Mouse (Mus musculus) kidney, postnatal 0 days (tissue): ENCODE measurements around the gene Gnb5. TPM values are rescaled to one million over a fixed set of nuclear protein-coding genes. Genes with fewer than 3 reads are reported as not detected.

ENCODE experiments used
- ATAC-seq: fragments of 200-750 bp; cut with Nextera tagmentation; replicated peaks from 2 replicates; pipeline ENCODE4 v1.8.0; 2017; ENCODE audit warnings: low read depth, moderate number of reproducible peaks, moderate TSS enrichment, moderate library complexity; ENCODE audit not compliant: low FRiP score
- DNase-seq: peaks from one replicate; pipeline ENCODE4 v3.0.0-alpha.2; 2016; ENCODE audit warnings: low spot score
- H3K27ac ChIP-seq: fragments of 300-500 bp; sonication (generic); 2 replicates; pipeline ENCODE4 v1.5.1; 2014; ENCODE audit warnings: mild to moderate bottlenecking
- H3K27me3 ChIP-seq: fragments of 300-500 bp; sonication (generic); 2 replicates; pipeline ENCODE4 v1.6.1; 2014; ENCODE audit warnings: low read length, mixed read lengths; ENCODE audit not compliant: insufficient read depth
- H3K36me3 ChIP-seq: fragments of 300-500 bp; sonication (generic); 2 replicates; pipeline ENCODE4 v1.6.1; 2014; ENCODE audit warnings: low read length, mixed read lengths; ENCODE audit not compliant: insufficient read depth
- H3K4me1 ChIP-seq: fragments of 300-500 bp; sonication (generic); replicated peaks from 2 replicates; pipeline ENCODE4 v1.6.1; 2014; ENCODE audit warnings: antibody characterized with exemption, low read length, mixed read lengths; ENCODE audit not compliant: insufficient read depth
- H3K4me2 ChIP-seq: fragments of 300-500 bp; sonication (generic); 2 replicates; pipeline ENCODE4 v1.6.1; 2014; ENCODE audit warnings: mild to moderate bottlenecking, low read length, moderate library complexity, mixed read lengths
- H3K4me3 ChIP-seq: fragments of 300-500 bp; sonication (generic); replicated peaks from 2 replicates; pipeline ENCODE4 v1.5.1; 2014; ENCODE audit warnings: low read depth, low read length
- H3K9ac ChIP-seq: fragments of 300-500 bp; sonication (generic); 2 replicates; pipeline ENCODE4 v1.6.1; 2014; ENCODE audit warnings: low read depth, low read length
- H3K9me3 ChIP-seq: fragments of 300-500 bp; sonication (generic); replicated peaks from 2 replicates; pipeline ENCODE4 v1.6.1; 2016; ENCODE audit warnings: low read length, inconsistent platforms, mixed read lengths
- CTCF ChIP-seq: IDR thresholded peaks from 2 replicates; pipeline ENCODE4 v1.5.1; 2016; ENCODE audit warnings: antibody characterized with exemption, low read depth, mild to moderate bottlenecking, moderate library complexity
- WGBS: fragments of 180-500 bp; shearing (Covaris S2); extraction: QIAGEN DNeasy Blood & Tissue Kit; methylation state at CpG from one replicate; pipeline ENCODE4 v1.1.7; 2014; 5-methylcytosine and 5-hydroxymethylcytosine counted together
- polyA plus RNA-seq: library from polyadenylated mRNA; unstranded; fragments of >200 nt; fragmentation: Nextera tagmentation; extraction: Ambion mirVana; gene quantifications from 2 replicates; pipeline ENCODE4 v1.2.1, GENCODE M21; 2015

Gene Gnb5
- polyA plus RNA-seq, 1 experiment from 2014 or later: 35.0 TPM

GRCm38 (mm10) chr9:75342433-75342832, 36.3 kb downstream of the Gnb5 start:
- no peak overlapping the region for H3K4me3 ChIP-seq
- H3K27ac ChIP-seq: no peak overlapping the region
- ATAC-seq: no peak
- peaks cover 19% of the 10 kb centered on the region; the same call in 1 of the 2 replicates for H3K36me3 ChIP-seq
- WGBS: 82% methylated on average over 4 of the region's 4 CpGs
- no peak for DNase-seq
- H3K9me3 ChIP-seq: no peaks in the 10 kb centered on the region
- H3K27me3 ChIP-seq: no peaks in the 10 kb centered on the region
- H3K4me2 ChIP-seq: no peak overlapping the region
- no peak overlapping the region for H3K9ac ChIP-seq
- no peak for TF ChIP-seq CTCF
- no peaks in the 10 kb centered on the region for H3K4me1 ChIP-seq

- no peak within 1 kb of the TSS for H3K4me2 ChIP-seq
- WGBS: 92% methylated on average over 5 of the region's 5 CpGs
- no peak within 1 kb of the TSS for H3K4me3 ChIP-seq
- H3K4me1 ChIP-seq: no peaks in the 10 kb centered on the region
- ATAC-seq (no peak), DNase-seq (no peak)
- no peak within 1 kb of the TSS for H3K27ac ChIP-seq
- H3K9ac ChIP-seq: no peak within 1 kb of the TSS
- no peaks in the 10 kb centered on the region for H3K27me3 ChIP-seq
- no peak for TF ChIP-seq CTCF
- H3K9me3 ChIP-seq: no peaks in the 10 kb centered on the region
- H3K36me3 ChIP-seq: 0 out of 2 replicates have a peak, but pooled peaks cover 6% of the 10 kb centered on the region
Measured at GRCm38 (mm10) chr9:75347458-75347857, 41.4 kb downstream of the Gnb5 start, which contains the start of gene Bcl2l10. Gene Bcl2l10 (plus strand): TSS chr9:75347758.

GRCm38 (mm10) chr9:75348066-75348465, 42.0 kb downstream of the Gnb5 start:
- no peak for DNase-seq
- Histone ChIP-seq H3K27ac (no peak overlapping the region), H3K9ac (no peak overlapping the region), H3K4me2 (no peak overlapping the region), H3K9me3 (no peaks in the 10 kb centered on the region), H3K4me1 (no peaks in the 10 kb centered on the region), H3K36me3 (0 out of 2 replicates have a peak, but pooled peaks cover 6% of the 10 kb centered on the region), H3K27me3 (no peaks in the 10 kb centered on the region), H3K4me3 (no peak overlapping the region)
- 94% methylated on average over 17 of the region's 17 CpGs for WGBS
- TF ChIP-seq CTCF: no peak
- no peak for ATAC-seq

GRCm38 (mm10) chr9:75348641-75349040, 42.6 kb downstream of the Gnb5 start:
- TF ChIP-seq CTCF: no peak
- H3K36me3 ChIP-seq: 0 out of 2 replicates have a peak, but pooled peaks cover 4% of the 10 kb centered on the region
- no peak overlapping the region for H3K9ac ChIP-seq
- H3K9me3 ChIP-seq: no peaks in the 10 kb centered on the region
- H3K4me2 ChIP-seq: no peak overlapping the region
- 83% methylated on average over 3 of the region's 3 CpGs for WGBS
- DNase-seq (no peak), ATAC-seq (no peak)
- H3K27me3 ChIP-seq: no peaks in the 10 kb centered on the region
- H3K27ac ChIP-seq: no peak overlapping the region
- no peak overlapping the region for H3K4me3 ChIP-seq
- no peaks in the 10 kb centered on the region for H3K4me1 ChIP-seq

GRCm38 (mm10) chr9:75353094-75353493, 47.0 kb downstream of the Gnb5 start:
- H3K36me3 ChIP-seq: no peaks in the 10 kb centered on the region
- no peaks in the 10 kb centered on the region for H3K4me1 ChIP-seq
- H3K27me3 ChIP-seq: no peaks in the 10 kb centered on the region
- H3K9me3 ChIP-seq: no peaks in the 10 kb centered on the region
- no peak for TF ChIP-seq CTCF
- ATAC-seq: no peak
- H3K27ac ChIP-seq: no peak overlapping the region
- H3K4me3 ChIP-seq: no peak overlapping the region
- H3K4me2 ChIP-seq: no peak overlapping the region
- H3K9ac ChIP-seq: no peak overlapping the region
- 73% methylated on average over 8 of the region's 8 CpGs for WGBS
- no peak for DNase-seq

GRCm38 (mm10) chr9:75355783-75356182, 49.7 kb downstream of the Gnb5 start:
- no peak overlapping the region for H3K9ac ChIP-seq
- TF ChIP-seq CTCF: no peak
- H3K4me3 ChIP-seq: no peak overlapping the region
- 74% methylated on average over 4 of the region's 4 CpGs for WGBS
- H3K27ac ChIP-seq: no peak overlapping the region
- no peaks in the 10 kb centered on the region for H3K4me1 ChIP-seq
- H3K27me3 ChIP-seq: no peaks in the 10 kb centered on the region
- ATAC-seq: no peak
- DNase-seq: no peak
- H3K4me2 ChIP-seq: no peak overlapping the region
- no peaks in the 10 kb centered on the region for H3K9me3 ChIP-seq
- H3K36me3 ChIP-seq: no peaks in the 10 kb centered on the region

GRCm38 (mm10) chr9:75357087-75357654, 51.1 kb downstream of the Gnb5 start:
- DNase-seq: no peak
- H3K27ac ChIP-seq: no peak overlapping the region

More at GRCm38 (mm10) chr9:75357087-75357654, 51.1 kb downstream of the Gnb5 start:
- no peak overlapping the region for H3K4me3 ChIP-seq
- 80% methylated on average over 9 of the region's 9 CpGs for WGBS
- H3K27me3 ChIP-seq: no peaks in the 10 kb centered on the region
- no peak overlapping the region for H3K9ac ChIP-seq
- H3K4me2 ChIP-seq: no peak overlapping the region
- H3K36me3 ChIP-seq: no peaks in the 10 kb centered on the region
- ATAC-seq: no peak
- H3K4me1 ChIP-seq: no peaks in the 10 kb centered on the region
- no peak for TF ChIP-seq CTCF
- H3K9me3 ChIP-seq: no peaks in the 10 kb centered on the region
